Mouse (Mus musculus): ENCODE results near the gene Oosp1. TPM values are rescaled to one million over a fixed set of nuclear protein-coding genes. Genes with fewer than 3 reads are reported as not detected.

The Oosp1 gene
- polyA plus RNA-seq, 1 experiment, result 0.11 TPM

GRCm38 (mm10) chr19:11659142-11659541, 31.8 kb downstream of the Oosp1 start:
- no peaks in the 10 kb centered on the region for H3K36me3 ChIP-seq (ENCODE audit: control insufficient read depth, insufficient read depth, low read length)
- no peak overlapping the region for H3K4me3 ChIP-seq (ENCODE audit: control insufficient read depth, insufficient read depth, low read length)
- no peaks in the 10 kb centered on the region for H3K4me1 ChIP-seq (replicated peaks; ENCODE audit: control insufficient read depth, insufficient read depth, low read length)
- H3K27ac ChIP-seq (ENCODE audit: control insufficient read depth, insufficient read depth, low read length), result no peak overlapping the region
- DNase-seq, result no peak
- H3K27me3 ChIP-seq (ENCODE audit: control insufficient read depth, insufficient read depth, low read length), result no peaks in the 10 kb centered on the region
- no peak for TF ChIP-seq CTCF (IDR thresholded peaks at IDR 0.05; ENCODE audit: borderline replicate concordance, control insufficient read depth, extremely low read depth, insufficient read depth, low read length, poor library complexity)
- no peak for TF ChIP-seq POLR2A (IDR thresholded peaks at IDR 0.05; ENCODE audit: control insufficient read depth, extremely low read depth, insufficient read depth, low read length, poor library complexity)
- 65% methylated on average over 2 of the region's 2 CpGs for WGBS

GRCm38 (mm10) chr19:11649564-11649963, 41.4 kb downstream of the Oosp1 start:
- DNase-seq, result no peak
- H3K4me1 ChIP-seq (replicated peaks; ENCODE audit: control insufficient read depth, insufficient read depth, low read length), result no peaks in the 10 kb centered on the region
- no peak overlapping the region for H3K4me3 ChIP-seq (ENCODE audit: control insufficient read depth, insufficient read depth, low read length)
- no peaks in the 10 kb centered on the region for H3K36me3 ChIP-seq (ENCODE audit: control insufficient read depth, insufficient read depth, low read length)
- H3K27ac ChIP-seq (ENCODE audit: control insufficient read depth, insufficient read depth, low read length), result no peak overlapping the region
- no peaks in the 10 kb centered on the region for H3K27me3 ChIP-seq (ENCODE audit: control insufficient read depth, insufficient read depth, low read length)
- no peak for TF ChIP-seq CTCF (IDR thresholded peaks at IDR 0.05; ENCODE audit: borderline replicate concordance, control insufficient read depth, extremely low read depth, insufficient read depth, low read length, poor library complexity)
- no peak for TF ChIP-seq POLR2A (IDR thresholded peaks at IDR 0.05; ENCODE audit: control insufficient read depth, extremely low read depth, insufficient read depth, low read length, poor library complexity)
- WGBS, result 90% methylated on average over 4 of the region's 4 CpGs

DNA sequence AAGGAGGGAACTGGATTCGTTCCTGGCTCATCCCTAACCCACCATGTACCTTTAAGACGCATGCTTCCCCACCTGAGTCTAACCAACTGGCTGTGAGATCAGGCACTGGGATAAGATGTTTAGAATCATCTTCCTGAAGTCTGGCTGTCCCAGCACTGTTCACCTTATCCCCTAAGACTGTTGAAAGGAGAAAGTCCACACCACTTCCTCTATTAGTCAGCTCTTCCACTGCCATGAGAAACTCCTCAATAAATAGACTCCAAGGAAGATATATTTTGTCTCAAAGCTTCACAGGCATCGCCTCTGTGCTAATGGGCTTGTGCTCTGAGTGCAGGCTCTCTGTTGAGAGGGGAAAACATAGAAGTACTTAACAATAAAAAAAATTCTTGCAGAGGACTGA, 44.8 kb downstream of the Oosp1 start:
- TF ChIP-seq POLR2A (IDR thresholded peaks at IDR 0.05; ENCODE audit: control insufficient read depth, extremely low read depth, insufficient read depth, low read length, poor library complexity) (no peak), CTCF (IDR thresholded peaks at IDR 0.05; ENCODE audit: borderline replicate concordance, control insufficient read depth, extremely low read depth, insufficient read depth, low read length, poor library complexity) (no peak)
- H3K27me3 ChIP-seq (ENCODE audit: control insufficient read depth, insufficient read depth, low read length), result no peaks in the 10 kb centered on the region
- H3K4me1 ChIP-seq (replicated peaks; ENCODE audit: control insufficient read depth, insufficient read depth, low read length), result no peaks in the 10 kb centered on the region
- no peaks in the 10 kb centered on the region for H3K36me3 ChIP-seq (ENCODE audit: control insufficient read depth, insufficient read depth, low read length)
- H3K27ac ChIP-seq (ENCODE audit: control insufficient read depth, insufficient read depth, low read length), result no peak overlapping the region
- 90% methylated on average over 3 of the region's 3 CpGs for WGBS
- no peak overlapping the region for H3K4me3 ChIP-seq (ENCODE audit: control insufficient read depth, insufficient read depth, low read length)
- DNase-seq, result no peak

DNA sequence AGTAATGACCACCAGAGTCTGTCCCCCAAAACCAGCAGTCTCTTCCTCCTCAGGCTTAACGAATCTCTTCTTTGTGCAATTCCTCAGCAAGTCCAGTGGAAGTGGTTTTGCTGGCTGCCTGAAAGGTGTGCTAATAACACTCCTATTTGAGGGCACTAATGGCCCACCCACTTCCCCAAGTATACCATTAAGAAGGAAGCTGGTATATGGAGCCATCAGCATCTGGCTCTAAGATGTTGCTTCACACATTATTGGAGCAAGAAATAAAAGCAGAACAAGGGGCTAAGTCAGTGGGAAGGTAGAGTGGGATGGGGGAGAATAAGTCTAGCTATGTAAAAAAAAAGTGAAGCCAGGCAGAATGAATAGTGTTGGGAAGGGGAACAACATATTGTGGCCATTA, 50.2 kb downstream of the Oosp1 start, which contains the start of gene Ms4a3:
Ms4a3 (minus strand) TSS at position 120 of the 400 bp plus-strand sequence.
- WGBS, result 82% methylated on average over 1 of the region's 1 CpGs

DNA sequence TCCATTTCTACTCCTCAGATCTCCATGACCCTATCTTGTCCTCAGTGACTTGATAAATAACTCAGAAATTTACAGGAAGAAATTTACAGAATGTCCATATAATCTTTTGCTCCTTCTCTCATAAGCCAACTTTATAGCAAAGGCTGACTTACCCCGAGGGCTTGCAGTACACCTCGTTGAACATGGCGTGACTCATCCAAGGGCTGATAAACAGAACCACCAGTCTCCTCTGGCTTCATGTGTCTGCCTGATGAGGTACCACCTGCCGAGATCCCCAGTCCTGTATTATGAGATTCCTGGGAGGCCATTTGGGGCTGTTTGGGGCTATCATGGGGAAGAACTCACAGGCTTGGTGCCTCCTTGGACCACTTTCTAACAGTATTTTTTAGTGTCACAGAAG, 51.9 kb downstream of the Oosp1 start:
- Histone ChIP-seq H3K36me3 (ENCODE audit: control insufficient read depth, insufficient read depth, low read length) (no peaks in the 10 kb centered on the region), H3K4me3 (ENCODE audit: control insufficient read depth, insufficient read depth, low read length) (no peak overlapping the region), H3K27ac (ENCODE audit: control insufficient read depth, insufficient read depth, low read length) (no peak overlapping the region), H3K27me3 (ENCODE audit: control insufficient read depth, insufficient read depth, low read length) (no peaks in the 10 kb centered on the region), H3K4me1 (replicated peaks; ENCODE audit: control insufficient read depth, insufficient read depth, low read length) (no peaks in the 10 kb centered on the region)
- no peak for TF ChIP-seq CTCF (IDR thresholded peaks at IDR 0.05; ENCODE audit: borderline replicate concordance, control insufficient read depth, extremely low read depth, insufficient read depth, low read length, poor library complexity)
- no peak for TF ChIP-seq POLR2A (IDR thresholded peaks at IDR 0.05; ENCODE audit: control insufficient read depth, extremely low read depth, insufficient read depth, low read length, poor library complexity)
- no peak for DNase-seq
- 88% methylated on average over 4 of the region's 4 CpGs for WGBS

More for the DNA sequence above, 50.2 kb downstream of the Oosp1 start, which contains the start of gene Ms4a3:
- H3K27ac ChIP-seq (ENCODE audit: control insufficient read depth, insufficient read depth, low read length), result no peak within 1 kb of the TSS
- DNase-seq, result no peak
- H3K36me3 ChIP-seq (ENCODE audit: control insufficient read depth, insufficient read depth, low read length), result no peaks in the 10 kb centered on the region
- no peak for TF ChIP-seq POLR2A (IDR thresholded peaks at IDR 0.05; ENCODE audit: control insufficient read depth, extremely low read depth, insufficient read depth, low read length, poor library complexity)
- no peaks in the 10 kb centered on the region for H3K27me3 ChIP-seq (ENCODE audit: control insufficient read depth, insufficient read depth, low read length)
- no peak within 1 kb of the TSS for H3K4me3 ChIP-seq (ENCODE audit: control insufficient read depth, insufficient read depth, low read length)
- no peaks in the 10 kb centered on the region for H3K4me1 ChIP-seq (replicated peaks; ENCODE audit: control insufficient read depth, insufficient read depth, low read length)

DNA sequence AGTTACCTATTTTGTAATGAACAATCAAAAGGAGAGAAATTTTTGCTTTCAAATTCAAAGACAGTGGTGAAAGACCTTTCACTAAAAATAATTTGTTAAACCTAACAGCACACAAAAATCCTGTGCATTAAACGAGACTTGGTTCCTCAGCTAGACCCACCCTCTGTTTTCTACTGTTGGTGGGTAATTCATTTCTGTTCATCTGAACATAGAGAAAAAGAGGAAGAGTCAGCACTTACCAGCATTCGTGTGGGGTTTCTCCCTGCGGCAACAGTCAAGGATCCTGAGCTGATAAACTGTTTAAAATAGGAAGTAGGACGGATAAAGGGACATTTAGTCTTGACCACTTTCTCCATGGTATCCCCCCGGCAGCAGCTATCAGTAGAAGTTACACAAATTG, 55.4 kb downstream of the Oosp1 start:
- Histone ChIP-seq H3K27ac (ENCODE audit: control insufficient read depth, insufficient read depth, low read length) (no peak overlapping the region), H3K4me3 (ENCODE audit: control insufficient read depth, insufficient read depth, low read length) (no peak overlapping the region), H3K27me3 (ENCODE audit: control insufficient read depth, insufficient read depth, low read length) (no peaks in the 10 kb centered on the region), H3K36me3 (ENCODE audit: control insufficient read depth, insufficient read depth, low read length) (no peaks in the 10 kb centered on the region), H3K4me1 (replicated peaks; ENCODE audit: control insufficient read depth, insufficient read depth, low read length) (no peaks in the 10 kb centered on the region)
- TF ChIP-seq CTCF (IDR thresholded peaks at IDR 0.05; ENCODE audit: borderline replicate concordance, control insufficient read depth, extremely low read depth, insufficient read depth, low read length, poor library complexity) (no peak), POLR2A (IDR thresholded peaks at IDR 0.05; ENCODE audit: control insufficient read depth, extremely low read depth, insufficient read depth, low read length, poor library complexity) (no peak)
- DNase-seq, result no peak
- WGBS, result 21% methylated on average over 5 of the region's 5 CpGs

- TF ChIP-seq CTCF (IDR thresholded peaks at IDR 0.05; ENCODE audit: borderline replicate concordance, control insufficient read depth, extremely low read depth, insufficient read depth, low read length, poor library complexity) (no peak), POLR2A (IDR thresholded peaks at IDR 0.05; ENCODE audit: control insufficient read depth, extremely low read depth, insufficient read depth, low read length, poor library complexity) (no peak)
- Histone ChIP-seq H3K4me3 (ENCODE audit: control insufficient read depth, insufficient read depth, low read length) (no peak overlapping the region), H3K36me3 (ENCODE audit: control insufficient read depth, insufficient read depth, low read length) (no peaks in the 10 kb centered on the region), H3K27ac (ENCODE audit: control insufficient read depth, insufficient read depth, low read length) (no peak overlapping the region), H3K27me3 (ENCODE audit: control insufficient read depth, insufficient read depth, low read length) (no peaks in the 10 kb centered on the region), H3K4me1 (replicated peaks; ENCODE audit: control insufficient read depth, insufficient read depth, low read length) (no peaks in the 10 kb centered on the region)
- WGBS, result 88% methylated on average over 2 of the region's 2 CpGs
- DNase-seq, result no peak
These were observed 56.6 kb downstream of the Oosp1 start for GRCm38 (mm10) chr19:11634330-11634729.

Measured in thymus, adult 2 months (tissue).